Mouse (Mus musculus): ENCODE results near the gene Cenpe. TPM values are rescaled to one million over a fixed set of nuclear protein-coding genes. Genes with fewer than 3 reads are reported as not detected.

The Cenpe gene
- polyA plus RNA-seq, 1 experiment from 2014 or later, result 20.0 TPM

DNA sequence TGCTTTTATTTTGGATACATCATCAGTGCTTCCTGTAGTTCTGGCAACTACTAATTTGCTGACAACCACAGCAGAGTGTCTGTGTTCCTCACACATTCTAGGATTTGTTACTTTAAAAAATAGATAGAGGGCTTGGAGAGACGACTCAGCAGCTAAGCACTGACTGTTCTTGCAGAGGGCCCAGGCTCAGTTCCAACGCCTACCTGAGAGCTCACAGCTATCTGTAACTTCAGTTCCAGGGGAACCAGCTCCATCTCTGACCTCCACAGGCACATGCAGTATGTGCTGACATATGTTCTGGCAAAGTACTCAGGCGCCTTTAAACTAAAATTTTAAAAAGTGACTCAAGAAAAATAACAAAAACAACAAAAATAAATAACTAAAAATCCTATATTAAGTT is 19.7 kb downstream of the Cenpe start:
- Histone ChIP-seq H3K9ac (ENCODE audit: low read length) (no peak overlapping the region), H3K4me3 (ENCODE audit: control insufficient read depth in 1 of 2, insufficient read depth in 1 of 2, low read depth in 1 of 2, low read length in 2 of 2) (no peak overlapping the region), H3K27me3 (ENCODE audit: control insufficient read depth, insufficient read depth, low read length) (no peaks in the 10 kb centered on the region), H3K27ac (replicated peaks in 1 of 2; ENCODE audit: control insufficient read depth in 1 of 2, insufficient read depth in 1 of 2, low read depth in 2 of 2, low read length in 2 of 2) (no peak overlapping the region), H3K9me3 (ENCODE audit: control insufficient read depth, low read length) (no peaks in the 10 kb centered on the region), H3K4me1 (ENCODE audit: control insufficient read depth in 2 of 2, insufficient read depth in 2 of 2, low read length in 2 of 2) (no peaks in the 10 kb centered on the region), H3K36me3 (ENCODE audit: control insufficient read depth, insufficient read depth, low read length) (peaks cover 81% of the 10 kb centered on the region), H3K4me2 (ENCODE audit: low read length) (no peak overlapping the region)
- no peak for ATAC-seq (ENCODE audit: insufficient number of reproducible peaks, insufficient read depth, low FRiP score, low read depth)
- WGBS, result 70% methylated on average over 3 of the region's 3 CpGs

DNA sequence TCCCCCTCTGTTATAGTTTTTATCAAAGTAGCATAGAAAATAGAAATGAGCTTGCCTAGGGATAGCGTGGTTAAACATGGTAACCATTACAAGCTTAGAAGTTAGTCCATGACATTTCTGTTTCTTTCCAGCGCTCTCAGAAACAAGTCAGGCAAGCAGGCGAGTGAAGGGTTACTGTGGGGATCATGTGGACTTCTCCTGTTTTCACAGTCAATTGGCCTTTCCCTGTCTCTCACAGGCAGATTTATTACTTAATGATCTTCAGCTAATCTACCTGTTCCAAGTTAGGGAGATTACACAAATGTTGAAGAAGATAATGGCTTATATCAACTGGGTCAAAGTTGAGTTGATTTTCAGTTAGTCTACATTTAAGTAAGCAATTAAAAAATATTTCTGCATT is 20.1 kb downstream of the Cenpe start:
- Histone ChIP-seq H3K9ac (ENCODE audit: low read length) (no peak overlapping the region), H3K4me2 (ENCODE audit: low read length) (no peak overlapping the region), H3K4me1 (ENCODE audit: control insufficient read depth in 2 of 2, insufficient read depth in 2 of 2, low read length in 2 of 2) (no peaks in the 10 kb centered on the region), H3K27me3 (ENCODE audit: control insufficient read depth, insufficient read depth, low read length) (no peaks in the 10 kb centered on the region), H3K36me3 (ENCODE audit: control insufficient read depth, insufficient read depth, low read length) (peaks cover 85% of the 10 kb centered on the region), H3K27ac (replicated peaks in 1 of 2; ENCODE audit: control insufficient read depth in 1 of 2, insufficient read depth in 1 of 2, low read depth in 2 of 2, low read length in 2 of 2) (no peak overlapping the region), H3K4me3 (ENCODE audit: control insufficient read depth in 1 of 2, insufficient read depth in 1 of 2, low read depth in 1 of 2, low read length in 2 of 2) (no peak overlapping the region), H3K9me3 (ENCODE audit: control insufficient read depth, low read length) (no peaks in the 10 kb centered on the region)
- WGBS, result 95% methylated on average over 3 of the region's 3 CpGs
- no peak for ATAC-seq (ENCODE audit: insufficient number of reproducible peaks, insufficient read depth, low FRiP score, low read depth)

DNA sequence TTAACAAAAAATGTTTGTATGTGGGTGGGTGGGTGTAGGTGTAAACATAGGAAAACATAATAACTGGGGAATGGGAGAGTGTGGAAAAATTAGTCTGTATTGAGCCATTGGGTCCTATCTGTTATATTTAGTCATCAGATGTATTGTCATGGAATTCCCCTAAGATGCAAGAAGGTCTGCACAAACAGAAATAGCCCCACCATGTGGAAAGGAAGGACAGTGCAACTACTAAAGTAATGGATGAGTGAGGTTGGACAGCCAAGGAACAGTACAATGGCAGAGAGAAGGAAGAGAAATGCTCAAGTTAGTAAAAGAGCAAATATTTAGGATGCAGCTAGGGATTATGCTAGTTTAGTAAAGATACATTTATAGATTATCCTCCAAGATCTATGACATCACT is 33.4 kb downstream of the Cenpe start:
- peaks cover 97% of the 10 kb centered on the region for H3K36me3 ChIP-seq (ENCODE audit: control insufficient read depth, insufficient read depth, low read length)
- no peaks in the 10 kb centered on the region for H3K9me3 ChIP-seq (ENCODE audit: control insufficient read depth, low read length)
- H3K4me2 ChIP-seq (ENCODE audit: low read length), result no peak overlapping the region
- H3K4me1 ChIP-seq (ENCODE audit: control insufficient read depth in 2 of 2, insufficient read depth in 2 of 2, low read length in 2 of 2), result no peaks in the 10 kb centered on the region
- no peak for ATAC-seq (ENCODE audit: insufficient number of reproducible peaks, insufficient read depth, low FRiP score, low read depth)
- no peaks in the 10 kb centered on the region for H3K27me3 ChIP-seq (ENCODE audit: control insufficient read depth, insufficient read depth, low read length)
- H3K27ac ChIP-seq (replicated peaks in 1 of 2; ENCODE audit: control insufficient read depth in 1 of 2, insufficient read depth in 1 of 2, low read depth in 2 of 2, low read length in 2 of 2), result no peak overlapping the region
- H3K9ac ChIP-seq (ENCODE audit: low read length), result no peak overlapping the region
- no peak overlapping the region for H3K4me3 ChIP-seq (ENCODE audit: control insufficient read depth in 1 of 2, insufficient read depth in 1 of 2, low read depth in 1 of 2, low read length in 2 of 2)

- H3K36me3 ChIP-seq (ENCODE audit: control insufficient read depth, insufficient read depth, low read length), result peaks cover 97% of the 10 kb centered on the region
- WGBS, result 87% methylated on average over 6 of the region's 6 CpGs
Observed at GRCm38 (mm10) chr3:135246828-135247227, 34.5 kb downstream of the Cenpe start.

GRCm38 (mm10) chr3:135249104-135249503 is 36.8 kb downstream of the Cenpe start:
- Histone ChIP-seq H3K36me3 (ENCODE audit: control insufficient read depth, insufficient read depth, low read length) (peaks cover 86% of the 10 kb centered on the region), H3K27ac (replicated peaks in 1 of 2; ENCODE audit: control insufficient read depth in 1 of 2, insufficient read depth in 1 of 2, low read depth in 2 of 2, low read length in 2 of 2) (no peak overlapping the region), H3K4me2 (ENCODE audit: low read length) (no peak overlapping the region), H3K4me3 (ENCODE audit: control insufficient read depth in 1 of 2, insufficient read depth in 1 of 2, low read depth in 1 of 2, low read length in 2 of 2) (no peak overlapping the region), H3K9me3 (ENCODE audit: control insufficient read depth, low read length) (no peaks in the 10 kb centered on the region), H3K27me3 (ENCODE audit: control insufficient read depth, insufficient read depth, low read length) (no peaks in the 10 kb centered on the region), H3K9ac (ENCODE audit: low read length) (no peak overlapping the region), H3K4me1 (ENCODE audit: control insufficient read depth in 2 of 2, insufficient read depth in 2 of 2, low read length in 2 of 2) (no peaks in the 10 kb centered on the region)
- 0 out of 2 replicates have a peak, but pooled peaks have one; percentile 66 for ATAC-seq (ENCODE audit: insufficient number of reproducible peaks, insufficient read depth, low FRiP score, low read depth)
- WGBS, result 74% methylated on average over 6 of the region's 6 CpGs

More at GRCm38 (mm10) chr3:135246828-135247227, 34.5 kb downstream of the Cenpe start:
- Histone ChIP-seq H3K9ac (ENCODE audit: low read length) (no peak overlapping the region), H3K4me2 (ENCODE audit: low read length) (no peak overlapping the region), H3K27ac (replicated peaks in 1 of 2; ENCODE audit: control insufficient read depth in 1 of 2, insufficient read depth in 1 of 2, low read depth in 2 of 2, low read length in 2 of 2) (no peak overlapping the region), H3K4me3 (ENCODE audit: control insufficient read depth in 1 of 2, insufficient read depth in 1 of 2, low read depth in 1 of 2, low read length in 2 of 2) (no peak overlapping the region), H3K4me1 (ENCODE audit: control insufficient read depth in 2 of 2, insufficient read depth in 2 of 2, low read length in 2 of 2) (no peaks in the 10 kb centered on the region), H3K9me3 (ENCODE audit: control insufficient read depth, low read length) (no peaks in the 10 kb centered on the region), H3K27me3 (ENCODE audit: control insufficient read depth, insufficient read depth, low read length) (no peaks in the 10 kb centered on the region)
- ATAC-seq (ENCODE audit: insufficient number of reproducible peaks, insufficient read depth, low FRiP score, low read depth), result no peak

DNA sequence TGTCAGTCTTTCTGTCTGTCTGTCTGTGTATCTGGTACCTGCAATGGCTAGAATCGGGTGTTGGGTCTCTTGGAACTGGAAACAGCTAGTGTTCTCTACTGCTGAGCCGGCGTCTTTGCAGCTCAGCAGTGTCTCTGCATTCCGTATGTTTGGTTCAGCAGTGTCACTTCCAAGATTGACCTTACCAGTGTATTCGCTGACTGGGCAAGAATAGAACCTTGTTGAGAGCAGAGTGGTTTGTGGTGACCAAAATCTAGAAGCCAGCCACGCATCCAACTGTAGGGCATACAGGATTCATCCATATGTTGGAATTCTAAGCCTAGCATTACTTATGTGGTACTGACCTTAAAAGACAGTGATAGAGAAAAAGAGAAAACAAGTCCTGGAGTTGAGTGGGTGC is 39.5 kb downstream of the Cenpe start:
- Histone ChIP-seq H3K27me3 (ENCODE audit: control insufficient read depth, insufficient read depth, low read length) (no peaks in the 10 kb centered on the region), H3K9ac (ENCODE audit: low read length) (no peak overlapping the region), H3K36me3 (ENCODE audit: control insufficient read depth, insufficient read depth, low read length) (peaks cover 84% of the 10 kb centered on the region), H3K9me3 (ENCODE audit: control insufficient read depth, low read length) (no peaks in the 10 kb centered on the region), H3K4me2 (ENCODE audit: low read length) (no peak overlapping the region), H3K27ac (replicated peaks in 1 of 2; ENCODE audit: control insufficient read depth in 1 of 2, insufficient read depth in 1 of 2, low read depth in 2 of 2, low read length in 2 of 2) (no peak overlapping the region), H3K4me3 (ENCODE audit: control insufficient read depth in 1 of 2, insufficient read depth in 1 of 2, low read depth in 1 of 2, low read length in 2 of 2) (no peak overlapping the region), H3K4me1 (ENCODE audit: control insufficient read depth in 2 of 2, insufficient read depth in 2 of 2, low read length in 2 of 2) (no peaks in the 10 kb centered on the region)
- no peak for ATAC-seq (ENCODE audit: insufficient number of reproducible peaks, insufficient read depth, low FRiP score, low read depth)
- 90% methylated on average over 6 of the region's 6 CpGs for WGBS

GRCm38 (mm10) chr3:135254784-135255183 is 42.4 kb downstream of the Cenpe start:
- H3K9ac ChIP-seq (ENCODE audit: low read length), result no peak overlapping the region
- no peaks in the 10 kb centered on the region for H3K4me1 ChIP-seq (ENCODE audit: control insufficient read depth in 2 of 2, insufficient read depth in 2 of 2, low read length in 2 of 2)
- H3K36me3 ChIP-seq (ENCODE audit: control insufficient read depth, insufficient read depth, low read length), result peaks cover 86% of the 10 kb centered on the region
- ATAC-seq (ENCODE audit: insufficient number of reproducible peaks, insufficient read depth, low FRiP score, low read depth), result no peak
- H3K27me3 ChIP-seq (ENCODE audit: control insufficient read depth, insufficient read depth, low read length), result no peaks in the 10 kb centered on the region
- no peak overlapping the region for H3K4me3 ChIP-seq (ENCODE audit: control insufficient read depth in 1 of 2, insufficient read depth in 1 of 2, low read depth in 1 of 2, low read length in 2 of 2)
- H3K9me3 ChIP-seq (ENCODE audit: control insufficient read depth, low read length), result no peaks in the 10 kb centered on the region
- H3K4me2 ChIP-seq (ENCODE audit: low read length), result no peak overlapping the region
- H3K27ac ChIP-seq (replicated peaks in 1 of 2; ENCODE audit: control insufficient read depth in 1 of 2, insufficient read depth in 1 of 2, low read depth in 2 of 2, low read length in 2 of 2), result no peak overlapping the region

DNA sequence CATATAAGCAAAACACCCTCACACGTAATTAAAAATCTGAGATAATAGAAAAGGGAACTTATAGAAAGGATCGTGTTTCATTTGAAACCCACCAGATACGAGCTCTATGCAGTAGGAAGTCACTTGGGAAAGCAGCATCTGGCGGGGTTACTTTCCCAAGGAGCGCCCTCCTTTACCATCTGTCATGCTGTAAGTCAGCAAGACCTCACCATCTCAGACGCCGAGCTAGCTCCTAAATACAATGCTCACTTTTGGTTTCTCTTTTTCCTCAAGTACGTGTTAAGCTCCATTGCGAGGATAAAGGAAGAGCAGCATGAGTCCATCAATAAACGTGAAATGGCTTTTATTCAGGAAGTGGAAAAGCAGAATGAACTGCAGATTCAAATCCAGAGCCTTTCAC is 46.6 kb downstream of the Cenpe start:
- no peak overlapping the region for H3K9ac ChIP-seq (ENCODE audit: low read length)
- H3K4me2 ChIP-seq (ENCODE audit: low read length), result no peak overlapping the region
- H3K9me3 ChIP-seq (ENCODE audit: control insufficient read depth, low read length), result no peaks in the 10 kb centered on the region
- H3K27ac ChIP-seq (replicated peaks in 1 of 2; ENCODE audit: control insufficient read depth in 1 of 2, insufficient read depth in 1 of 2, low read depth in 2 of 2, low read length in 2 of 2), result no peak overlapping the region
- H3K4me1 ChIP-seq (ENCODE audit: control insufficient read depth in 2 of 2, insufficient read depth in 2 of 2, low read length in 2 of 2), result no peaks in the 10 kb centered on the region
- WGBS, result 93% methylated on average over 10 of the region's 10 CpGs
- ATAC-seq (ENCODE audit: insufficient number of reproducible peaks, insufficient read depth, low FRiP score, low read depth), result no peak
- peaks cover 94% of the 10 kb centered on the region for H3K36me3 ChIP-seq (ENCODE audit: control insufficient read depth, insufficient read depth, low read length)
- H3K27me3 ChIP-seq (ENCODE audit: control insufficient read depth, insufficient read depth, low read length), result no peaks in the 10 kb centered on the region
- no peak overlapping the region for H3K4me3 ChIP-seq (ENCODE audit: control insufficient read depth in 1 of 2, insufficient read depth in 1 of 2, low read depth in 1 of 2, low read length in 2 of 2)

All from heart, embryonic 14.5 days (tissue).